Mouse (Mus musculus) neutrophil, adult 65 days (primary cell): ENCODE measurements around the gene Rspo1. TPM values are rescaled to one million over a fixed set of nuclear protein-coding genes. Genes with fewer than 3 reads are reported as not detected.

ENCODE experiments used
- total RNA-seq: library from RNA; stranded (reverse); gene quantifications from 2 replicates; pipeline ENCODE4 v1.2.4, GENCODE M21; 2023

The Rspo1 gene
- 2.0 and 3.6 TPM in 2 replicates for total RNA-seq

DNA sequence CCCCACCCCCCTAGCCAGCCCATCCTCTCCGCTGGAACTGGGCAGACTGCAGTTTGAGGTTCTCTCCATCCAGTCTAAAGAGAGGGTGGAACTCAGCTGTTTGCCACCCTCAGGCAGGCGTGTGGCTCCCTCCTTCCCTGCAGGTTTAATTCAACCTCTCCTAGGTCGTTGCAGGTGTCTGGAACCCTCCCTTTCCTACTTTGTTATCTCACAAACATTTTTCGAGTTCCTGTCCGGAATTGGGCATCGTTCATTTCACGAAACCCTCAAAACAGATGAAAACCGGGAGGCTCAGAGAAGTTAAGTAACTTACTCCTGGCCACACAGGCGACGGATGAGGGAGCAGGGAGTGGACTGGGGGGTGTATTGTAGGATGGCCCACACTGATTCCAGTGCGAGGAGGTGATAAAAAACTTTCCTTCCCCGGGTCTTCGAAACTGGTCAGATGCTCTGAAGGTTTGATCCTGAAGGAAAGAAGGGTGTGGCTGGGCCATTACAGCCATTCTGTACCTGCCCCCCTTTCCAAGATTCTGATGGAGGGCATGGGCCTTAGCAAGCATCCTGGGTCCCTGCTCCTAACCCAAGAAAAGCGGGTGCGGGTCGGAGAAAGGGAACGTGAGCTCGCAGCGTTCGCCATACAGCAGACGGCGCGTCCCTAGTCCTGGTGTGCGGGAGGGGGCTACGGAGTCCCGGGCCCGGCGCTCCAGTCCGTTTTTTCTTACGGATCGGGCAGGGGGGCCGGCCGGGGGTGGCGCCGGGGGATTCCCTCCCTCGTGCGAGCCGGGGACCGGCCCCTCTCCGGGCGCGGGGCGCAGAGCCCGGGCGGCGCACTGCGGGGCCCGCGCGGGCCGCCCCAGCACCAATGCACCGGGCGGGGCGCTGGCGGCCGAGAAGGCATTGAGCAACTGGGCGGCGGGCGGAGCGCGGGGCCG, at the start of gene Rspo1:
Gene Rspo1, plus strand, starts transcription at position 760 of the 932 bp plus-strand sequence.

DNA sequence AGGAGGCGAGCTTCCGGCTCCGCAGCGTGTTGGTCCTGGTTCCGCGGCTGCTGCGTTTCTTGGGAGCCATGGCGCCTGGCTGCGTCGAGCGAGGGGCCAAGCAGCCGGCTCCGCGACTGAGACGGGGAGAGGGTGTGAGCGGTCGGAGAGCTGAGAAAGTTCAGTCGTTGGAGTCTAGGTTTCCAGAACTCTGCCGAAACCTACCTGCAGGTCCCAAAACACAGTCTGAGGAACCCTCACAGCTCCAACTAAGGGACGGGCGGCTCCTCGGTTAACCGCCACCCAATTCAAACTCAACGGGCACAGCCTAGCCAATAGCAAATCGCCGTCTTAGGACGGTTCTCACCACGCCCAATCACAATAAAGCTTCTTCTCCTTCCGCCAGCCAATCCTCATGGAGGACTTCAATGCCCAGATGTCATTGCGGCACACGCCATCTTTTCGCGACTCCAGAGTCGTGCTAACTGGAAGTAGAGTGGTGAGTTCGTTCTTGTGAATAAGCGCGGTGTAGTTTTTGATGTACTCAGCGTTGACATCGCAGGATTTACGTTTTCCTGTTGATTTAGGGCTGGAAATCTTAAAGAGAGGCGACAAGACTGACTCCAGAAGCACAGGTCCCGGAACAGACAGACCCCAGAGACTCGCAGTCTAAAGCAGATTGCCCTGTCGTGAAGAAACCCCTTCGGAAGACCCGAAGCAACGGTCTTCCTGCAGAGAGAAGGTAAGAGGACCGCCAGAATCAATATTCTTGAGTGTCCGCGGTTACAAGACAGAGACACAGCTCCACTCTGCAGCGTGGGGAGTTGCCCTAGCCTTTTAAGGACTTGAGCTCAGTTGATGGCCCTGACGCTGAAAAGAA, 49.4 kb upstream of the Rspo1 start, which contains the start of gene 9930104L06Rik:
Gene 9930104L06Rik, plus strand, starts transcription at position 436 of the 859 bp plus-strand sequence.

DNA sequence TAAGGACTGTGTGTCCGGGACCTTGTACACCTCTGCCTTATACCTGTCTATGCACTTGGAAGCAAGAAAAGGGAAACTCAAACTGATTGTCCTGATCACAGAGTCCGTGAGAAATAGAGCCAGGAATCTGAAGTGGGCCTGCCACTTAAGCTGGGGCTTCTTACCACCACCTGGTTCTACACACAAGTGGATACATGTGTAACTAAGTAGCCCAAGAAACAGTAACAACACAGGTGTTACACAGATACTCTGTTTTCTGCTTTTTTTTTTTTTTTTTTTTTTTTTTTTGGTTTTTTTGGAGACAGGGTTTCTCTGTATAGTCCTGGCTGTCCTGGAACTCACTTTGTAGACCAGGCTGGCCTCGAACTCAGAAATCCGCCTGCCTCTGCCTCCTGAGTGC, 47.0 kb upstream of the Rspo1 start, which contains the start of gene Cdca8:
Gene Cdca8, minus strand, starts transcription at position 101 of the 400 bp plus-strand sequence.

DNA sequence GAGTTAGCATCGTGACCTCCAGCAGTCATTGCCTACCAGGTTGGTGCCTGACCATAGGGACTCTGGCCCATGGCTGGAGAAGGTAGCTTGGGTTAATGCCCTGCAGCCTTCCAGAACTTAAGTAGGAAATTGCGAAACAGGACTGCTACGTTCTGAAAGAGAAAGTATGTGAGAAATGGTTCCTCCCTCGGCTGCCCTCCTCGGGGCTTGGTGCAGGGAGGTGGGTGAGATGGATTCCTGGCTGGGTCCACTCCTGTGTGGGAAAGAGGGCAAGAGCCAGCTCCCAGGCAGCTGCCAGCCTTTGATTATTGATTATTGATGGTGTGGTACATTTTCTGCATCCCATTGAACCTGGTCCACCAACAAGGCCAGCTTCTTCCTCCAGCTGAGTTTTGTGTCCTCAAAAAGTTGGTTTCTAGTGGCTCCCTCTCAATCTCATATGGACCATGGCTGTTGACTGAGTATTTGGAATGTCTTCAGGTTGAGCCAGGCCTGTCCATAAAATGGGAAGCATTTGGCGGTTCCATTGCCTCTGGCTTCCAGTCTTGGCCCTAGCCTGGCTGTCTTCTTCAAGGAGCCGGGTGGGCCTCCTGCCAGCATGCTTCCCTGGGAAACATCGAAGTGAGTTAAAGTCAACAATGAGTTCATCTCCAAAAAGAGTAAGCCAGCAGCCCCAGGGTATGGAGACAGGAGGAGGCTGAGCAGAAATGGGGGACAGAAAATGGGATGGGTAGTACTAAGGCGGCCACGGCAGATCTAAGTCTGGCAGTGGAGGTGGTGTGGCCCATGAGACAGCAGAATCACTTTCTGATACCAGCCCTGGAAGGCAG, 29.8 kb downstream of the Rspo1 start, which contains the start of gene Gnl2:
Gene Gnl2, plus strand, starts transcription at position 780 of the 830 bp plus-strand sequence.

Other genes with a start within 250 kb of the Rspo1 start
- 54.6 and 71.0 TPM in 2 replicates for gene Inpp5b, start 244.6 kb upstream of the Rspo1 start, total RNA-seq
- gene Mtf1, start 184.3 kb upstream of the Rspo1 start, total RNA-seq = 66.4 and 67.3 TPM in 2 replicates
- 51.9 and 83.1 TPM in 2 replicates for gene Yrdc, start 135.8 kb upstream of the Rspo1 start, total RNA-seq
- gene 1110065P20Rik, start 135.2 kb upstream of the Rspo1 start, total RNA-seq = 10.8 and 13.5 TPM in 2 replicates
- gene Maneal, start 124.3 kb upstream of the Rspo1 start, total RNA-seq = not detected in 2 replicates
- 0.09 TPM in 1 of 2 replicates, not detected in the other for gene Epha10, start 105.5 kb upstream of the Rspo1 start, total RNA-seq
- 6.3 and 6.6 TPM in 2 replicates for gene 9930104L06Rik, start 49.4 kb upstream of the Rspo1 start, total RNA-seq
- gene Cdca8, start 47.1 kb upstream of the Rspo1 start, total RNA-seq = 60.2 and 61.0 TPM in 2 replicates
- gene Gnl2, start 30.2 kb downstream of the Rspo1 start, total RNA-seq = 67.1 and 106 TPM in 2 replicates
- gene Dnali1, start 79.3 kb downstream of the Rspo1 start, total RNA-seq = not detected in 2 replicates
- gene Snip1, start 80.2 kb downstream of the Rspo1 start, total RNA-seq = 43.8 and 46.7 TPM in 2 replicates
- 21.9 and 22.8 TPM in 2 replicates for gene Meaf6, start 98.7 kb downstream of the Rspo1 start, total RNA-seq
- gene Zc3h12a, start 141.4 kb downstream of the Rspo1 start, total RNA-seq = 193 and 260 TPM in 2 replicates